Mouse (Mus musculus): ENCODE data around the gene Pom121l2.

DNA sequence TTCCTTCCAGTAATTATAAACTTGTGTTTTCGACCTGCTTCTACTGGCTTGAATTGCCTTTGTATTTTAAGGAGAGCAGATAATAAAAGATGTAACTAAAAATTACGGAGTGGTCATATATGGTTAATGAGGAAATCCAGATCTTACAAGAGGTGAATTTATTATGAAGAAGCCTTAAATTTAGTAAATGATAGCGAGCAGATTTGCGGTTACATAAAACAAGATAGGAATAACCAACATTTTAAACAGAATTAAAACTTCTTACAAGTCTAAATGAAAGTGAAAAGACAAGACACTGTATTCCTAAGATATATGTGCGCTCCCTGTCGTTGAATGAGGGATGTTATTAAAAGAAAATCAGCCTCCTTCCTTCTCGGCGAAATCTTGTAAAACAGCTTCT lies 13.9 kb downstream of the Pom121l2 start:
- TF ChIP-seq CTCF (IDR thresholded peaks at IDR 0.05; ENCODE audit: insufficient read depth, low read length): no peak
- TF ChIP-seq POLR2A (IDR thresholded peaks at IDR 0.05; ENCODE audit: borderline replicate concordance, extremely low read depth, low read depth, low read length): no peak
